8 mouse cellular contexts compared by ENCODE assay signal in genomic region chr7:97332667-97333041, GRCm38 (mm10). TPM values are rescaled to one million over a fixed set of nuclear protein-coding genes. Genes with fewer than 3 reads are reported as not detected.
A peak's percentile ranks its signal among the peaks of the same experiment; 100 is the strongest.
DNase-seq lines count a peak whose midpoint lies in the region; ATAC-seq and TF ChIP-seq lines count a peak whose summit lies in the region.

No protein-coding gene starts in this region.

- peak overlapping the region; percentile 73 for H3K4me3 ChIP-seq in kidney, postnatal 0 days (replicated peaks; ENCODE audit: low read depth, low read length)
- H3K4me3 ChIP-seq in cortical plate, adult 2 months (ENCODE audit: insufficient read depth, low read length), result peak overlapping the region; percentile 92
- H3K4me3 ChIP-seq in intestine, embryonic 15.5 days (replicated peaks), result peak overlapping the region; percentile 88
- H3K4me3 ChIP-seq in midbrain, postnatal 0 days (ENCODE audit: low read depth, low read length), result peak overlapping the region; percentile 84

- peaks cover 15% of the 10 kb centered on the region for H3K4me1 ChIP-seq in kidney, postnatal 0 days (replicated peaks; ENCODE audit: insufficient read depth, low read length)
- no peaks in the 10 kb centered on the region; the same call in 1 of the 2 replicates for H3K4me1 ChIP-seq in cortical plate, adult 2 months (ENCODE audit: control insufficient read depth, insufficient read depth, low read length)
- H3K4me1 ChIP-seq in intestine, embryonic 15.5 days (replicated peaks), result peaks cover 20% of the 10 kb centered on the region
- H3K4me1 ChIP-seq in midbrain, postnatal 0 days (ENCODE audit: insufficient read depth, low read length), result peaks cover 16% of the 10 kb centered on the region

- no peak for TF ChIP-seq CTCF in kidney, postnatal 0 days (IDR thresholded peaks at IDR 0.05; ENCODE audit: low read depth)
- no peak for TF ChIP-seq CTCF in cortical plate, adult 2 months (IDR thresholded peaks at IDR 0.05; ENCODE audit: extremely low read depth, insufficient read depth, low read length)
- no peak for TF ChIP-seq CTCF in midbrain, postnatal 0 days (IDR thresholded peaks at IDR 0.05)

- peak overlapping the region; percentile 69 for H3K9ac ChIP-seq in kidney, postnatal 0 days (ENCODE audit: low read depth, low read length)
- peak overlapping the region; percentile 69 for H3K9ac ChIP-seq in intestine, embryonic 15.5 days
- H3K9ac ChIP-seq in midbrain, postnatal 0 days (replicated peaks; ENCODE audit: low read length, poor library complexity, severe bottlenecking), result peak overlapping the region; percentile 81

- H3K4me2 ChIP-seq in kidney, postnatal 0 days (ENCODE audit: low read length), result peak overlapping the region; percentile 89
- H3K4me2 ChIP-seq in intestine, embryonic 15.5 days (replicated peaks), result peak overlapping the region; percentile 68
- H3K4me2 ChIP-seq in midbrain, postnatal 0 days (ENCODE audit: low read depth, low read length, poor library complexity, severe bottlenecking), result peak overlapping the region; percentile 67

- no peak overlapping the region for H3K27ac ChIP-seq in kidney, postnatal 0 days
- H3K27ac ChIP-seq in cortical plate, adult 2 months (ENCODE audit: insufficient read depth, low read length), result no peak overlapping the region
- H3K27ac ChIP-seq in intestine, embryonic 15.5 days, result no peak overlapping the region
- peak overlapping the region; percentile 60 for H3K27ac ChIP-seq in midbrain, postnatal 0 days (ENCODE audit: low read depth, low read length)

- no peak for DNase-seq in kidney, postnatal 0 days (ENCODE audit: low spot score)
- no peak for DNase-seq in kidney, postnatal 14 days
- no peak for DNase-seq in midbrain, postnatal 0 days (ENCODE audit: low spot score)
- DNase-seq in cerebellum, adult 18-20 months, result no peak
- DNase-seq in left cerebral cortex, postnatal 25 days (ENCODE audit: low spot score in 2 of 2), result no peak
- DNase-seq in adrenal gland, adult (ENCODE audit: inconsistent age in 2 of 2, low spot score in 1 of 2), result no peak

- TF ChIP-seq POLR2A in cortical plate, adult 2 months (IDR thresholded peaks at IDR 0.05; ENCODE audit: extremely low read depth, insufficient read depth, low read length), result no peak; the same call in 1 of the 2 replicates

- no peaks in the 10 kb centered on the region for H3K36me3 ChIP-seq in kidney, postnatal 0 days (ENCODE audit: insufficient read depth, low read length)
- H3K36me3 ChIP-seq in intestine, embryonic 15.5 days, result no peaks in the 10 kb centered on the region
- no peaks in the 10 kb centered on the region for H3K36me3 ChIP-seq in midbrain, postnatal 0 days (ENCODE audit: insufficient read depth, low read length)

- no peak; the same call in 1 of the 2 replicates for ATAC-seq in kidney, postnatal 0 days (replicated peaks; ENCODE audit: low FRiP score, low read depth)
- no peak for ATAC-seq in intestine, embryonic 15.5 days
- peak; percentile 72 for ATAC-seq in midbrain, postnatal 0 days (ENCODE audit: low FRiP score)

- WGBS in kidney, postnatal 0 days, result 5% methylated on average over 9 of the region's 9 CpGs
- WGBS in intestine, embryonic 15.5 days, result under 1% methylated on average over 9 of the region's 9 CpGs
- 4% methylated on average over 9 of the region's 9 CpGs for WGBS in midbrain, postnatal 0 days

- H3K27me3 ChIP-seq in kidney, postnatal 0 days (ENCODE audit: insufficient read depth, low read length), result no peaks in the 10 kb centered on the region
- no peaks in the 10 kb centered on the region for H3K27me3 ChIP-seq in intestine, embryonic 15.5 days (replicated peaks)
- H3K27me3 ChIP-seq in midbrain, postnatal 0 days (ENCODE audit: insufficient read depth, low read length), result no peaks in the 10 kb centered on the region

- intact Hi-C loops in left cerebral cortex, postnatal 25 days (cut with DNase I), result no loop called here

- H3K9me3 ChIP-seq in kidney, postnatal 0 days (replicated peaks; ENCODE audit: low read length), result no peaks in the 10 kb centered on the region
- no peaks in the 10 kb centered on the region for H3K9me3 ChIP-seq in intestine, embryonic 15.5 days
- no peaks in the 10 kb centered on the region for H3K9me3 ChIP-seq in midbrain, postnatal 0 days (ENCODE audit: low read length)

RNA-seq across cellular contexts. Expression of gene Kctd21, which starts 0.5 kb away (rescaled TPM):
- polyA plus RNA-seq in kidney, postnatal 0 days (2015; fragmentation: Nextera tagmentation; extraction: Ambion mirVana), result 2.0 and 2.8 TPM in 2 replicates
- 14.3 and 14.8 TPM in 2 replicates for polyA plus RNA-seq in cortical plate, adult 2 months (2012; rRNA removed)
- 3.3 and 3.6 TPM in 2 replicates for polyA plus RNA-seq in intestine, embryonic 15.5 days (2015; fragmentation: Nextera tagmentation; extraction: Ambion mirVana)
- total RNA-seq in midbrain, postnatal 0 days (2014; rRNA removed), result 4.0 and 6.1 TPM in 2 replicates
- polyA plus RNA-seq in midbrain, postnatal 0 days (2015; fragmentation: Nextera tagmentation; extraction: Ambion mirVana), result 3.1 TPM in 2 replicates
- total RNA-seq in left cerebral cortex, postnatal 25 days (2021), result 10 to 100 TPM; 14.1 to 15.3 TPM

RNA-seq across cellular contexts. Expression of gene Usp35, which starts 0.8 kb away (rescaled TPM):
- 0.91 and 1.1 TPM in 2 replicates for polyA plus RNA-seq in kidney, postnatal 0 days (2015; fragmentation: Nextera tagmentation; extraction: Ambion mirVana)
- 15.9 and 16.4 TPM in 2 replicates for polyA plus RNA-seq in cortical plate, adult 2 months (2012; rRNA removed)
- polyA plus RNA-seq in intestine, embryonic 15.5 days (2015; fragmentation: Nextera tagmentation; extraction: Ambion mirVana), result 1.1 and 1.2 TPM in 2 replicates
- 13.4 and 14.3 TPM in 2 replicates for total RNA-seq in midbrain, postnatal 0 days (2014; rRNA removed)
- polyA plus RNA-seq in midbrain, postnatal 0 days (2015; fragmentation: Nextera tagmentation; extraction: Ambion mirVana), result 2.7 and 2.9 TPM in 2 replicates
- 10 to 100 TPM; 13.7 to 15.6 TPM for total RNA-seq in left cerebral cortex, postnatal 25 days (2021)

RNA-seq across cellular contexts. Expression of gene Alg8, which starts 38.8 kb away (rescaled TPM):
- 25.8 and 27.1 TPM in 2 replicates for polyA plus RNA-seq in kidney, postnatal 0 days (2015; fragmentation: Nextera tagmentation; extraction: Ambion mirVana)
- 11.9 and 13.2 TPM in 2 replicates for polyA plus RNA-seq in cortical plate, adult 2 months (2012; rRNA removed)
- 53.7 and 55.4 TPM in 2 replicates for polyA plus RNA-seq in intestine, embryonic 15.5 days (2015; fragmentation: Nextera tagmentation; extraction: Ambion mirVana)
- total RNA-seq in midbrain, postnatal 0 days (2014; rRNA removed), result 6.4 and 7.3 TPM in 2 replicates
- 9.0 and 9.1 TPM in 2 replicates for polyA plus RNA-seq in midbrain, postnatal 0 days (2015; fragmentation: Nextera tagmentation; extraction: Ambion mirVana)
- total RNA-seq in left cerebral cortex, postnatal 25 days (2021), result 10 to 100 TPM; 11.8 to 12.9 TPM
